Mouse (Mus musculus): ENCODE results near the gene Upf3b.
A peak's percentile ranks its signal among the peaks of the same experiment; 100 is the strongest.
"Not testable (repeated sequence)": the region's sequence is repeated elsewhere in the genome, so short reads cannot be mapped to it uniquely, and the experiment has no call there.

The Upf3b gene

GRCm38 (mm10) chrX:37081194-37081593 is 28.9 kb downstream of the Upf3b start:
- no peak for DNase-seq (ENCODE audit: extremely low read depth, insufficient read length, low spot score)

GRCm38 (mm10) chrX:37080345-37080744 is 29.8 kb downstream of the Upf3b start:
- DNase-seq (ENCODE audit: extremely low read depth, insufficient read length, low spot score): not testable (repeated sequence)

- no peak for DNase-seq (ENCODE audit: extremely low read depth, insufficient read length, low spot score)
Observed at GRCm38 (mm10) chrX:37076651-37077050, 33.5 kb downstream of the Upf3b start.

- DNase-seq (ENCODE audit: extremely low read depth, insufficient read length, low spot score): peak; percentile 43
Observed at GRCm38 (mm10) chrX:37074262-37074892, 35.7 kb downstream of the Upf3b start.

DNA sequence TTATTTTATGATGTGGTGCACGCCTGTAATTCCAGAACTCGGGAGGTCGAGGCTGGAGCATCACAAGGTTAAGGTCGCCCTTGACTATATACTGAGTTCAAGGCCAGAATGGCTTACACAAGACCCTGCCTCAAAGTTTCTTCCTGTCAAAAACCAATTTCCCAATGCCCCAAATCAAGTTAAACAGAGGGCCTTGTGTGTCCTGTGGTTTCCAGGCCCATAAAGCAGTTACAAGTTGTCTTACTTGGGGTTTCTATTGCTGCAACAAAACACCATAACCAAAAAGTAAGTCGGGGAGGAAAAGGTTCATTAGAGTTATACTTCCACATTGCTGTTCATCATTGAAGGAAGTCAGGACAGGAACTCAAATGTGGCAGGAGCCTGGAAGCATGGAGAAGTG is 41.4 kb downstream of the Upf3b start:
- DNase-seq (ENCODE audit: extremely low read depth, insufficient read length, low spot score): no peak

DNA sequence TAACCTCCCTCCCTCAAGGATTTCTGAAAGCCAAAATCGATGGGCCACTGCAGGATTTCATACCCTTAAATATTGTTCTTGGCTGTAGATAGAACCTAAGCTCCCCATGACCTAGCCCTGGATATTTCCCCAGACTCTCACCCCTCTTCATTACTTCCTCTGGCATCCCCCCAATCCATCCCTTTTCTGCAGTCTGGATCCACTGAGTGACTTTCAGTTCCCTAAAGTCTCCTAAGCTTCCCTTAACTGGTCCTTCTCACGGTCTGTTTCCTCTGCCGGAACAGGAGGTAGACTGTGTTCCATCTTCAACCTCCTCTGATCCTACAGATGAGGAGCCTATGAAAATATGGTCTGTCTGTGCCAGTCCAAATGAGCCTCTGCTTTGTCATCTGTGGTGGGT is 42.8 kb downstream of the Upf3b start:
- no peak for DNase-seq (ENCODE audit: extremely low read depth, insufficient read length, low spot score)

DNA sequence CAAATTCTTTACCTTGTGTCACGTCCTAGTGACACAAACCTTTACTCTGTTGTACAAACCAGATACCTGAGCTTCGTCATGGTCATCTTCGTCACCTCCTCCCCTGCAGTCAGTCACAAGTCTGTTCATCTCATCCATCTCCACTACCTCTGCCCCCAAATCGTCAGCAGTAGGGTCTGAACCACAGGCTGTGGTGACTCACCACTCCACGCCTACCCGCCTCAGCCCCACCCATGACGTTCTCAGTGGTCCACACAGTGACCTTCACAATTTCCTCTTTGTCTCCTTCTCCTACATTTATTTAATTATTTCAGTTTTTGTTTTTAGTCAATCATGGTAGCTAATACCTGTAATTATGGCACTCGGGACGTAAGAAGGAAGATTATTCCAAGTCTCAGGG is 46.2 kb downstream of the Upf3b start:
- no peak for DNase-seq (ENCODE audit: extremely low read depth, insufficient read length, low spot score)

- peak; percentile 2 for DNase-seq (ENCODE audit: extremely low read depth, insufficient read length, low spot score)
Observed at GRCm38 (mm10) chrX:37048890-37049823, 61.0 kb downstream of the Upf3b start.

DNA sequence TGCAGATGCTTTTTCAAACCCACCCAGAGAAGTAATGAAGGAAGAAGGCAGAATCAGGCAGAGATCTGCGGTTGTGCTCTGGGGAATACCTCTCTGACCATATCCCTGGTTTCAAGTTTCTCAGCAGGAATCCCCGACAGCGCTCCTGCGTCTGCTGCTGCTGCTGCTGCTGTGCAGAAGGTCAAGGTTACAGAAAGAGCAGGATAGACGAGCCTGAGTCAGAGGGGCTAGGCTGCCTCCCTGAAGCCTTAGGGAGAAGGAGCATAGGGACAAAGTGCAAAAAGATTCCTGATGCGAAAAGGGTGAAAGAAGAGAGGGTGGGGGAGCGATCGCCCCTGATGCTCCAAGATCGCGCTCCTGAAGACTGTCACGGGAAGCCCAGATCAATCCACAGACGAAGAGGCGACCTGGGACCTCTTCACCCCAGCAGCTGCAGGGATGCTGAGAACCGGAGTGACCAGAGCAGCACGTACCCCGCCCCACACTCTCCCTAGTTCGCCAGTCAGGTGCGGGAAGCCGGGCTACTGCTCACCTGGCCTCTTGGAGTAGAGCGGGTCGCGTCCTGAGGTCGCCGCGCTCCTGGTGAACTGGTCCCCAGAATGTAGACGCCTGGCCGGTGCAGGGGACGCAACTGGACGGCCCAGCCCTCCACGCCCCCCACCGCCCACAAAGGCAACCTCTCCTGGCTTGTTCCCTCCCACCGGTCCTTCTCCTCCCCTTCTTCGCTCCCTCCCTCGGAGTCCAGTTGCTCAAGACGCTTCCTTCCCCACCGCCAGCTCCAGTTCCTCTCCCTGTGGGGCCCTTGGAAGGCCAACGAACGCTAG is 61.8 kb downstream of the Upf3b start, which contains the start of gene Sowahd:
Gene Sowahd, plus strand, starts transcription at position 780 of the 824 bp plus-strand sequence.
- no peak for DNase-seq (ENCODE audit: extremely low read depth, insufficient read length, low spot score)

DNA sequence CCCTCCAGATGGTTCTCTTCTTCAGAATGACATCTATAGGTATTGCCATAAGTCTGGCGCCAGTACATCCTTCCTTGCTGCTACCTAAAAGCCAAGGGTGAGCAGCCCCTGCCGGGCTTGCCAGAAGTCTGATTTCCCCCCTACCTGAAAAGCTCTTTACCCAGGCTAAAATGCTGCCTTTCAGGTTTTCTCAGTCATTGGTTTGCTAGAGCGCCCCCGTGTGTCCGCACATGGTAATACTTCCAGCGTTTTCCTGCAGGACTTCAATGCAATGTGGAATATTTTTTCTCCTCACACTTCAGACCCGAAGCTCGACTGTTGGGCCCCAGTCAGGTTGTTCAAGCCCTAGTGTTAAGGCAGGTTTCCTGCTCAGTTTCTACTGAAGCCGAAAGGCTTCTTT is 67.4 kb downstream of the Upf3b start:
- DNase-seq (ENCODE audit: extremely low read depth, insufficient read length, low spot score): no peak

Data from 3134 (cell line).